Mouse (Mus musculus): ENCODE data around the gene Grid1.

The Grid1 gene

GRCm38 (mm10) chr14:35009074-35009473 lies 189.2 kb downstream of the Grid1 start:
- DNase-seq (ENCODE audit: low spot score) = no peak

DNA sequence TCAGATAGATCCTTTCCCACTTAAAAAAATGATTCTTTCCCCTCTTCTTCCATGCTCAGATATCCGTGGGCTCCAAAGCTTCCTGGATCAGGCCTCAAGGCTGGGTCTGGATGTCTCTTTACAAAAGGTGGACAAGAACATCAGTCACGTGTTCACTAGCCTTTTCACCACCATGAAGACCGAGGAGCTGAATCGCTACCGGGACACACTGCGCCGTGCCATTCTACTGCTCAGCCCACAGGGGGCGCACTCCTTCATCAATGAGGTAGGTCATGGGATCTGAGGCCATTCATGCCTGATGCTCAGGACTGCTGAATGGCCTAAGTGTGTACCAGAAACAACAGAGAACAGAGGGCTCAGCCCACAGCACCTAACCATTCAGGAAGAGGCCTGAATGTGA lies 206.8 kb downstream of the Grid1 start:
- DNase-seq (ENCODE audit: low spot score) = no peak

DNA sequence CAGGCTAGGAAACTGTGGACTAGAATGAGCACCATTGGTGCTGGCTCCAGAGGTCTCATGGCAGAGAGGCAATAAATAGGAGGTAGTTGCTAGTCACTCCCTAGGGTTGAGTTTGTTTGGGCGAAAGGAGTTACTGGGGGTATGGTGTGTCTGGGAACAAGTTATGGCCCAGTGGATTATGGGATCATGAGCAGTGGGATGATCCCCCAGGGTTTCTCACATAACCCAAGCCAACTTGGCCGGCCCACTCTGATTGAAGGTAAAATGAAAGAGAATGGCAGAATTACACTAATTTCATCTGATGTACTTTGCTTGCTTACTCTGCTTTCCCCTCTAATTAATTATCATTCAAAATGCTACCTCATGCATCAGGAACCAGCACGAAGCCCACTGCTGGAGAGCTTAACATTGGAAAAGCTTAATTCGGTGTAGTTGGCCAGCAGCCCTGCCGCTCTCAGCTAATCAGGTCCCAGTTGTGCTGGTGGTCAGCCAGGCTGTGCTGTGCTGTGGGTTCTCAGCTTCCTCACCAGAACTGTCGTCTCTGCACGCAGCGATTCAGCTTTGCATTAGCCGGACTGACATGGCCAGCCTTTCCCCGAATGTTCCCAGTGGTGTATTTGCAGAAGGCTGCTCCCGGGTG lies 207.7 kb downstream of the Grid1 start:
- no peak for DNase-seq (ENCODE audit: low spot score)

DNA sequence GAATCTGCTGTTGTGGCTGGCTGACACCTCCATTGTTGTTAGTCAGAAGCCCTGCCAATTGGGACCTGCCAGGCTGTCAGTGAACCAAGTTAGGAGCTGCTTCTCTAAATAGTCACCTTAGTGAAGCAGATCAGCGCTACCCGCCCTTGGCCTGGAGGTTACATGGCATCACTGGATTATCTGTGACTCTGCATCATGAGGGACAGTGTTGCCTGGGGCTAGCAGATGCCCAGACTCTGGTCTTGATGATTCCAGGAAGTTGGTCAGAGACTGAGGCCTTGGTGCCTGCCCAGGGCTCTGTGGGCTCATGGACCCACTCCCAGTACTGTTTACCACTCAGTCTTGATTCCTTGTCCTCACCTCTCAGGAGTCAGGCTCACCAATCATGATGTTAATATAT lies 209.7 kb downstream of the Grid1 start:
- no peak for DNase-seq (ENCODE audit: low spot score)

DNA sequence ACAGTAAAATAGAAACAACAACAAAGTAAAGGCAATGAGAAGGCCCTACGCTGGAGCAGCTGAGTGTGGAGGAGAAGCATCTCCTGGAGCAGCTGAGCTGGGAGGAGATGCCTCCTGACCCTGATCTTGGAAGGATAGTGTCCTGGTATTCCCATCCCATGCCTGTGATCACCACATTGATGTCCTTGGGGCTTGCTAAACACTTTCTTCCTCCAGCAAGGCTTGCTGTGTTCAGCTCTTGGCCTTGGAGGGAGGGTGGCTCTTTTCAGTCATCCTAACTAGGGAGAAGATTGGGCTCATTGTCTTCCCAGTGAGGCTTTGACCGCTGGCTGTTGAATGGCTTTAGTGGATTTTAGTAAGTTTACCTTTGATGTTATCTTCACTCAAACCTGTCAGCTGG lies 210.4 kb downstream of the Grid1 start:
- DNase-seq (ENCODE audit: low spot score) = no peak

DNA sequence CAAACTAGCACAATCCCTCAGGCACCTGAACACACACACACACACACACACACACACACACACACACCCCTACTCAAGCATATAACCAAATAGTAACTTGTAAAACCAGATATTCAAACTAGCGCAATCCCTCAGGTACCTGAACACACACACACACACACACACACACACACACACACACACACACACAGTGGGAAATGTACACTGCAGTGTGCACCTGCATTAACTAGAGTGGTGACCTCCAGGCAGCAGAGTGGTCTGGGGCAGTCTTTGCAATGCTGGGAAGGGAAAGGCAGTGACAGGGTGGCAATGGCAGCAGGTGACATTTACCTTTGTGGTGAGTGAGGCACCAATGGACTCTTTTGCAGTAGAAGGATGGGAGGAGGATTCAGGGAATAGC lies 212.4 kb downstream of the Grid1 start:
- no peak for DNase-seq (ENCODE audit: low spot score)

DNA sequence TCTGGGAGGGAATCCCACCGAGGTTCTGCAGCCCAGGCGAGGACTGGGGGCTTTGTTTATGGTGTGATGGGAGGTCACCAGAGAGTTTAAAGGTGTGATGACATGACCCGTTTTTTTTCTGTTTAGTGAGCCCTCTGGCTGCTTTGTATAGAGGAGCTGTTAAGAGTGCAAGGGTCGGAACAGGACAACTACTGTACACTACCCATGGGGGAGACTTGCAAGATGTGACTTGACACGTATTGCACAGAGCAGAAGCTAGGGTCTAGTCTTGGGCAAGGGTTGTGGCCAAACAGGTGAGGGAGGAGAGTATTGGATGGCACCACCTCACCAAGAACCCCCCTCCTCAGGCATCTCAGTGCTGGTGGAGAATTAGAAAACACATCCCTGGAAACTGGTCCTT lies 224.4 kb downstream of the Grid1 start:
- DNase-seq (ENCODE audit: low spot score) = no peak

DNA sequence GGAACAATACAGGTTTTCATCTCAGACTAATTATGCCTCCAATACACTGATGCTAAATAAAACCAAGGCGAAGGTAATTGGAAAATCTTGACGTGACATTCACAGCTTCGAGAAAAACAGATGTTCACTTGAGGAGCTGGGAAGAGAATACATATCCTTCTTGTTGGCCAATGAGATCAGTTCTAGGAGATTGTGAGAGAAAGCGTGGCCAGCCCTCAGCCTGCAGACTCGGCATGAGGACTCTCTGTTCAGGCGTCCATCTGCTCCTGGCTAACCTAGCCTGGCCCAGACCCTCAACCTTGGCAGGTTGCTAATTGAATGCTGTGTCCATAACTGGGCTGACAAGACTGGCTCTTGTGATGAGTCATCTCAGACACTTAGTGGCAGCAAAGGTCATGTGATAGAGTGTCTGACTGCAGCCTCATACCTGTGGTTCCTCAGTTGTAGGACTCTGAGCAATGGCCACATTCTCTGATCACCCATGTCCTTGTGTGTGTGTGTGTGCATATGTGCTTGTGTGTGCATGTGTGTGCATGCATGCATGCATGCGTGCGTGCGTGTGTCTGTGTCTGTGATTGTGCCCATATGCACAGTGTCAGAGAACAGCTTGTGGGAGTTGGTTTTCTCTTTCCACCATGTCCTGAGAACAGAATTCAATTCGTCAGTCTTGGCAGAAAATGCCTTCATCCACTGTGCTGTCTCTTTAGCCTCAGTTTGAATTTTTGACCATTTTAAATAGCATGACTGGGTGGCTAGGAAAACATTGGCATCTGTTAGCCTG lies 225.2 kb downstream of the Grid1 start:
- DNase-seq (ENCODE audit: low spot score) = no peak

- no peak for DNase-seq (ENCODE audit: low spot score)
Measured at GRCm38 (mm10) chr14:35049231-35049630, 229.3 kb downstream of the Grid1 start.

- DNase-seq (ENCODE audit: low spot score) = no peak
Measured at GRCm38 (mm10) chr14:35054139-35054538, 234.2 kb downstream of the Grid1 start.

DNA sequence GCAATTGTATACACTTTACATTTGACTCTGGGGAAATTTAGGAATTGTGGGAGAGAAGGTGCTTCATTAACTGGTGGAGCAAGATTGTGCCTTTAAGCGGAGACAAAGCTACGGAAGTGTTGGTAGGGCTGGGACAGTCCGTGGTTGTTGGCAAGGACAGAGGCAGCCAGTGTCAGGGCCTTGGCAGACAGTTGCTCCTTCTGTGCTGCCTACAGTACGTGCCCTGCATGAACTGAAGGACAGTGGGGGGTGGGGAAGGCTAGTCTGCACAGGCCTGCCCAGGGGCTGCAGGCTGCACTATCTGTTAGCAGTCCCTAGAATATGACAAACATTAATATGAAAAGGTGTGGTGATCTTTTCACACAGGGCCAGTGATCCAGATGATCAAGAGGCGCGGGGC lies 254.7 kb downstream of the Grid1 start:
- DNase-seq (ENCODE audit: low spot score) = no peak

- no peak for DNase-seq (ENCODE audit: low spot score)
Measured at GRCm38 (mm10) chr14:35079954-35080353, 260.0 kb downstream of the Grid1 start.

DNA sequence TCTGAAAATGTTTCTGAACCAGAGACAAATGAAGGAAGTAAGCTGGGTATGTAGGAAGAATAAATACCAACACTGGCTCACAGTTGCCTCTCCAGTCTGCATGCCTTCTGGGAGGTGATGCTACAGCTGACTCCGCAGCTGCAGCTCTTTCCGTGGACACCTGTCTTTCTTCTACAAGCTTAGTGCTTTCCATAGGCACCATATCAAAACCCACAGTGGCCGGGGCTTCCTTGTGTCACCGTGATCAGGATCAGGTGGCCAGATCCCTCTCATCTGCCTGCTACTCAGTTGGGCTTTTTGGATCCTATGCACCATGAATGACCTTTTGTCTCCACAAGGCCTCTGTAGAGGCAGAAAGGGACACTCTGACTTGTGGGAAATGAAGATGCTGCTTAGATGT lies 272.7 kb downstream of the Grid1 start:
- DNase-seq (ENCODE audit: low spot score) = no peak

DNA sequence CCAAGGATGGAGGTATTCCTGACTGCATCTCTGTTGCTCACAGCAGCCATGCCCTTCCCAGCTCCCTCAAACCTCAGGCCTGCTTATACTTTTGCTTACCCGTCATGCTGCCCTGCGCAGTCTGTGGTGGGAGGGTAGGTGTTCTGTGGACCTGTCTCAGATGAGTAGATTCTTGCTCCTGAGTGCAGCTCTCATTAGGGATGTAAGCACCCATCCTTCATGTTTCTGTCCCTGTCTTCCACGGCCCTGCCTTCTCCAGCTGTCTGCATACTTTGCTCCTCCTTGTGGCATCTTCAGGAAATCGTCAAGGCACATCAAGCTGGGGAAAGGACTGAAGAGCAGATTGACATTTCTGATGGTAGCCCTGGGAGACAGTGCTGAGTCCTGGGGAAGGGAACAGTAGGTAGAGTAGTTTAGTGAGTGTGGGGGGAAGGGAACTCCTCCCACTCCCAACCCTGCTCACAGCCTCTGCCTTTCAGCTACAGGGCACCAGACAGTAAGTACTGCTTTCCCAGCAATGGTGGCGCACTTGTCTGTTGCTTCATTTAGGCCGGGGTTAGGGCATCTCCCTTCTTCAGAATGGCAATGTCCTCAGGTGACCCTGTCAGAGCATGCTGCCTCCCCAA lies 273.8 kb downstream of the Grid1 start:
- peak; percentile 14 for DNase-seq (ENCODE audit: low spot score)

GRCm38 (mm10) chr14:35095506-35096059 lies 275.7 kb downstream of the Grid1 start:
- no peak for DNase-seq (ENCODE audit: low spot score)

GRCm38 (mm10) chr14:35096085-35096484 lies 276.2 kb downstream of the Grid1 start:
- DNase-seq (ENCODE audit: low spot score) = no peak

DNA sequence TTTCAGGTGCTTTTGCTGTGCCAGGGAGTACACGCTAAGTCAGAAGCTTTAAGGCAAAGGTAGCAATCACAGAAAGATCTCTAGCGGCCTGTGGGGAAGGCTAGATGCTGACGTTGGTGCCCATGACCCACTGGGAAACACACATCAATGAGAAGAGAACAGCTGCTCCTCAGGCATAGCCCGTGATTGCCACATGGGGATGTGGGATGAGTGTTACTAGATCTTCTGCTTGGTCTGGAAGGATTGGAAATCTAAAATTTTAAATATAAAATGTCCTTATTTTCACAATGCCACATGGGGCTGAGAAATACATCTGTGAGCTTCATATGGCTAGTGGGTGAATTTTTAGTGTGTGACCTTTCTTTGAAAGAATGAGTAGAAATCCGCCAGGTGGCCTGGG lies 277.3 kb downstream of the Grid1 start:
- DNase-seq (ENCODE audit: low spot score) = no peak

GRCm38 (mm10) chr14:35103639-35104210 lies 283.8 kb downstream of the Grid1 start:
- no peak for DNase-seq (ENCODE audit: low spot score)

DNA sequence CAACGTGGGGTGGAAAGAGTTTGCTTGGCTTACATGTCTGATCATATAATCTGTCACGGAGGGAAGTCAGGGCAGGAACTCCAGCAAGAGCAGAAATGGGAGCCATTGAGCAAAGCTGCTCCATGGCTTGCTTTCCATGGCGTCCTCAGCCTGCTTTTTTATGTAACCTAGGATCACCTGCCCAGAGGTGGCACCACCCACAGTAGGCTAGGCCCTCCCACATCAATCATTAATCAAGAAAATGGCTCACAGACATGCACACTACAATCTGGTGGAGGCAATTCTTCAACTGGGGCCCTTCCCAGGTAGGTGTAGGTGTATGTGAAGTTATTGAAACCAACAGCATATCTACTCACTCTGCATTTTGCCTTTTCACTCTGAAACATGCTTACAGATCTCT lies 287.7 kb downstream of the Grid1 start:
- DNase-seq (ENCODE audit: low spot score) = no peak

DNA sequence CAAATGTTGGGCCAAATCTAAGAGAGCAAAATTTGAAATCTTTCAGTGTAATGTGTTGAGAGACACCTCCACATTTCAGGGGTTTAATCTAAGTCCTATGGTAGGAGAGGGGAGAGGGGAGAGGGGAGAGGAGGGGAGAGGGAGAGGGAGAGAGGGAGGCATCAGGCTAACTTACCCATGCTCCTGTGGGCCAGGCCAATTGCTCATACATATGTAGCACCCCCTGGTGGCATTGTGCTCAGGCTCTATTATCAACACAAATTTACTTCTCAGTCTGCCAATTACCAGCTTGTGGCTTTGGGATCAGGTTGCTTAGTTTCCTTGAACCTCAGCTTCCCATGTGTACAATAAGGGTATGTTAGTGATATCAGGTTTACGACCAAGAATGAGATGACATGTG lies 291.0 kb downstream of the Grid1 start:
- DNase-seq (ENCODE audit: low spot score) = peak; percentile 63

DNA sequence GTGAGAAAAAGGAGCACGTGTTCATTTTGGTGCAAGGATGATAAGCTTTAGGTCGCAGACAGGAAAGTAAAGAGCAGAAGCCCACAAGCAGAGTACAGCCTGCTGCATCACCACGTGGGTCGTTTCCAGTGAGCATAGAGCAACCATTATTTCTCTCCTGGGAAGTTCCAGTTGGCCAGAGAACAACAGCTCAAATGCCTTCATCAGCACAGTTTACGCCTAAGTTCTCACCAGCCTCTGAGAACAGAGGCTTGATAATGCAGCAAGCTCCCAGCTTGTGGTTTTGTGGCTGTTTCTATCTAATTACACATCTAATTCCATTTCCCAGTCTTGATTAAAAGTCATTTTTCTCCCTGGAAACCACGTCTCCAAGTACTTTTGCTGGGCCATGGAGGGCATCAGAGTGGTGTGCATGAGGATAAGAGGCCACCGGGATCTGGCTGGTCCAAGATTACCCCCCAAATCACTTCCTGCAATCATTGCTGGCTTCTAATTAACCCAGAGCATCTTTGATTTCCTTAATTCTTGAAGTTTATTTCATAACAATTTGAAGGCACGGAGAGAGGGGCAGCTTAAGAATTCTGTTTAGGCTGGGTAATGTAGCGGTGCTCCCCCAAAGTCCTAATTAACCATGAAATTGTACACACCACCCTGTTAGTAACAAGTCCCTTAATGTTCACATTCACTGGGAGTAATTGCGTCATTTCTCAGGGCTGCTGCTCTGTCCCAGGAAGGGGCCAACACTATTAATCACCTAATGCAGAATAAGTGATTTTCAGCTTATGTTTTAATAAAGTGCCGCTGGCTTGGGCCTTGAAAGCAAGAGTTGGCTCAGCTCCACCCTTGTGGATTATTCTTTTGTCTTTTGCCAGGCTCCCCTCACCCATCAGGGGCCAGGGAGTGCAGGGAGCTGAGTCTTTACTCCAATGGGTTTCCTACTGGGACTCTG lies 292.7 kb downstream of the Grid1 start:
- DNase-seq (ENCODE audit: low spot score) = no peak

- no peak for DNase-seq (ENCODE audit: low spot score)
Measured at GRCm38 (mm10) chr14:35113276-35113645, 293.4 kb downstream of the Grid1 start.
